Mouse (Mus musculus): ENCODE data around the gene Slc17a1. TPM values are rescaled to one million over a fixed set of nuclear protein-coding genes. Genes with fewer than 3 reads are reported as not detected.
A peak's percentile ranks its signal among the peaks of the same experiment; 100 is the strongest.

The Slc17a1 gene
- not detected in 2 replicates for polyA plus RNA-seq (2012; rRNA removed)

DNA sequence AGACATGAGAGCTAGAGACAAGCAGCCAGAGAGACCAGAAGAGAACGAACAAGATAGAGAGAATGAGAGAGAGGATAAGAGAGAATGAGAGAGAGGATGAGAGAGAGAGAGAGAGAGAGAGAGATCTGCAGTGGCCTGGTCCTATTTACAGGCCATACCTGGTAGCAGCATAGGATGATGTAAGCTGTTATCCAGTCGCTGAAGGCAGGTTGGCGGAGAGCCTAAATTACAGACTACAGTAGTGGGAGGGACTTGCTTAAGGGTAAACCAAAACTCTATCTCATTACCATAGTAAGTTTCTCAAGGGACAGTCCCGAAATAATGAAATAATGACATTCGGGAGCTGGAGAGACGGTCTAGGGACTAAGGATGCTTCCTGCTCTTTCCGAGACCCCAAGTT, at the start of gene Slc17a1:
Gene Slc17a1, plus strand, starts transcription at position 346 of the 400 bp plus-strand sequence.
- 84% methylated on average over 7 of the region's 7 CpGs for WGBS
- TF ChIP-seq CTCF (IDR thresholded peaks at IDR 0.05; ENCODE audit: insufficient read depth, low read length) = no peak
- TF ChIP-seq POLR2A (IDR thresholded peaks at IDR 0.05; ENCODE audit: borderline replicate concordance, extremely low read depth, low read depth, low read length) = no peak
- Histone ChIP-seq H3K4me1 (ENCODE audit: control insufficient read depth, insufficient read depth, low read length) (no peaks in the 10 kb centered on the region), H3K4me3 (replicated peaks; ENCODE audit: extremely low read depth, low read depth, low read length) (no peak within 1 kb of the TSS)
- no peak for DNase-seq

GRCm38 (mm10) chr13:23820179-23820940, 47.2 kb upstream of the Slc17a1 start:
- TF ChIP-seq CTCF (IDR thresholded peaks at IDR 0.05; ENCODE audit: insufficient read depth, low read length) (no peak), POLR2A (IDR thresholded peaks at IDR 0.05; ENCODE audit: borderline replicate concordance, extremely low read depth, low read depth, low read length) (no peak)
- Histone ChIP-seq H3K4me3 (replicated peaks; ENCODE audit: extremely low read depth, low read depth, low read length) (no peak overlapping the region), H3K4me1 (ENCODE audit: control insufficient read depth, insufficient read depth, low read length) (no peaks in the 10 kb centered on the region)
- no peak for DNase-seq
- WGBS = 60% methylated on average over 4 of the region's 4 CpGs

DNA sequence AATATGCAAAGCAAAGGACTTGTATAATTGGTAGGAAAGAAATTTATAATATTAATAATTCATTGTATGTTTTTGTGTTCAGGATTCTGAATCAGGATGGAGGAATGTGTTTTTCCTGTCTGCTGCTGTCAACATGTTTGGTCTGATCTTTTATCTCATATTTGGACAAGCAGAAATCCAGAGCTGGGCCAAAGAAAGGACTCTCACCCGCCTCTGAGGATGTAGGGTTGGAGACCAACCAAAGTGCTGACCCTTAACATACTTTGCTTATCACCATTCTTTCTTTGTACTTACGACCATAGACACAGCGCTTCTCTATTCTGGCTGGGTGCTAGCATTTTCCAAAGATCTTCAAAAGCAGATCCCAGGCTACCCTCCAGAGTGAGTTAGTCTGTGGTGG, 45.3 kb upstream of the Slc17a1 start:
- TF ChIP-seq CTCF (IDR thresholded peaks at IDR 0.05; ENCODE audit: insufficient read depth, low read length) = no peak
- TF ChIP-seq POLR2A (IDR thresholded peaks at IDR 0.05; ENCODE audit: borderline replicate concordance, extremely low read depth, low read depth, low read length) = no peak
- 44% methylated on average over 3 of the region's 3 CpGs for WGBS
- no peak for DNase-seq
- no peak overlapping the region for H3K4me3 ChIP-seq (replicated peaks; ENCODE audit: extremely low read depth, low read depth, low read length)
- H3K4me1 ChIP-seq (ENCODE audit: control insufficient read depth, insufficient read depth, low read length) = no peaks in the 10 kb centered on the region

DNA sequence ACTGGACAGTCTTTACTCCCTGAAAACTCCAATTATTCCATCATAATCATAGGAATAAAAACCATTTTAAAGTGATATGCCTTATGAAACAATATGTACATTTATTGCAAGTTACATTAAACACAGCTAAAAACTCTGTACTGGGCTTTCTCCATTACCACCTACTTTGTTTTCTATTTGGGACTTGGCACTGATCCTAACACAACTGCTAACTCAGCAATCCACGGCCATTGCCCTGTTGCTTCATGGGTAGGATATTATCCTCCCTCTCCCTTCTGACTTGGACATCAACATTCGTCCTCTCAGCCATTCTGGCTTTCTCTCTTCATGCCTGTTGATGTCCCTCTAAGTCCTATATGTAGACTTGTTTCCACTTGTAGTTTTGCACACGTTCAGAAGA, 40.9 kb upstream of the Slc17a1 start:
- no peak overlapping the region for H3K4me3 ChIP-seq (replicated peaks; ENCODE audit: extremely low read depth, low read depth, low read length)
- H3K4me1 ChIP-seq (ENCODE audit: control insufficient read depth, insufficient read depth, low read length) = no peaks in the 10 kb centered on the region
- 47% methylated on average over 3 of the region's 3 CpGs for WGBS
- DNase-seq = no peak
- TF ChIP-seq POLR2A (IDR thresholded peaks at IDR 0.05; ENCODE audit: borderline replicate concordance, extremely low read depth, low read depth, low read length) (no peak), CTCF (IDR thresholded peaks at IDR 0.05; ENCODE audit: insufficient read depth, low read length) (no peak)

DNA sequence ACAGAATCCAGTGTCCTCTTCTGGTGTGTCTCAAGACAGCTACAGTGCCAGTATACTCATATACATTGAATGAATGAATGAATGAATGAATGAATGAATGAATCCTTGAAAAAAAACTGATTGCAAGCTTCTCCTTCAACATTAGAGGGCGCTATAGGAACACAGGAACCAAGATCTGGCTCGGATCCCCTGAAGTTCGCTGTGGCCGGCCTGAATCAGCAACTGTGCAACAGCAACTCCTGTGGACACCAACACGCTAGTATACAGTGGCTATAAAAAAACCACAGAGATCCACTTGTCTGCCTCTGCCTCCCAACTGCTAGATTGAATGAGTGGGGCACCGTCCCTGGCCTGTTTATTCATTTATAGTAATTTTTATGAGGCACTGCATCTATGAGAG, 34.5 kb upstream of the Slc17a1 start:
- no peak for DNase-seq
- 12% methylated on average over 6 of the region's 6 CpGs for WGBS
- H3K4me3 ChIP-seq (replicated peaks; ENCODE audit: extremely low read depth, low read depth, low read length) = no peak overlapping the region
- no peaks in the 10 kb centered on the region for H3K4me1 ChIP-seq (ENCODE audit: control insufficient read depth, insufficient read depth, low read length)
- TF ChIP-seq POLR2A (IDR thresholded peaks at IDR 0.05; ENCODE audit: borderline replicate concordance, extremely low read depth, low read depth, low read length) (no peak), CTCF (IDR thresholded peaks at IDR 0.05; ENCODE audit: insufficient read depth, low read length) (peak; percentile 60; the same call in 1 of the 2 replicates)

- H3K4me1 ChIP-seq (ENCODE audit: control insufficient read depth, insufficient read depth, low read length) = no peaks in the 10 kb centered on the region
- WGBS = 87% methylated on average over 5 of the region's 5 CpGs
- DNase-seq = no peak
- no peak overlapping the region for H3K4me3 ChIP-seq (replicated peaks; ENCODE audit: extremely low read depth, low read depth, low read length)
- TF ChIP-seq CTCF (IDR thresholded peaks at IDR 0.05; ENCODE audit: insufficient read depth, low read length) (no peak), POLR2A (IDR thresholded peaks at IDR 0.05; ENCODE audit: borderline replicate concordance, extremely low read depth, low read depth, low read length) (no peak)
Measured at GRCm38 (mm10) chr13:23834836-23835235, 32.7 kb upstream of the Slc17a1 start.

DNA sequence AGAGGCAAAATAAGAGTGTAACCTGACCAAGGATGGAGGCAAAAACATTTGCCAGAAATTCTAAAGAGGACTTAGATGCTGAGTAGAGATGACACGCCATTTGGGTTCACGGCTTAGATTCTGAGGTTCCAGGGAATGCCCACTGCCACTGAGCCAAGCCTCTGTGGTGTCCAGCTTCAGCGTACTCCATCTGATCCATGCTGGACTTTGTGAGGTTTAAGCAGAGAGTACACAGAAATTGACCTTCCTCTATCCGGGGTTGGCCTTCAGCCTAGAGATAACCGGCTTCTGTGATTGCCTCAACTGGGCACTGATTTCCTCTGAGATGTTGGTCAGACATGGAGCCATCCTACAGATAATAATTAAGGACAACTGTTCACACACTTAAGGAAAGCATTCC, 30.9 kb upstream of the Slc17a1 start:
- no peaks in the 10 kb centered on the region for H3K4me1 ChIP-seq (ENCODE audit: control insufficient read depth, insufficient read depth, low read length)
- TF ChIP-seq POLR2A (IDR thresholded peaks at IDR 0.05; ENCODE audit: borderline replicate concordance, extremely low read depth, low read depth, low read length) (no peak), CTCF (IDR thresholded peaks at IDR 0.05; ENCODE audit: insufficient read depth, low read length) (no peak)
- 91% methylated on average over 5 of the region's 5 CpGs for WGBS
- DNase-seq = no peak
- H3K4me3 ChIP-seq (replicated peaks; ENCODE audit: extremely low read depth, low read depth, low read length) = no peak overlapping the region

- no peak for DNase-seq
- WGBS = 59% methylated on average over 2 of the region's 2 CpGs
- Histone ChIP-seq H3K4me3 (replicated peaks; ENCODE audit: extremely low read depth, low read depth, low read length) (no peak within 1 kb of the TSS), H3K4me1 (ENCODE audit: control insufficient read depth, insufficient read depth, low read length) (no peaks in the 10 kb centered on the region)
- TF ChIP-seq POLR2A (IDR thresholded peaks at IDR 0.05; ENCODE audit: borderline replicate concordance, extremely low read depth, low read depth, low read length) = no peak
- no peak for TF ChIP-seq CTCF (IDR thresholded peaks at IDR 0.05; ENCODE audit: insufficient read depth, low read length)
Measured at GRCm38 (mm10) chr13:23839308-23839707, 28.2 kb upstream of the Slc17a1 start, which contains the start of gene Slc17a3. Gene Slc17a3 (plus strand): TSS chr13:23839434.

DNA sequence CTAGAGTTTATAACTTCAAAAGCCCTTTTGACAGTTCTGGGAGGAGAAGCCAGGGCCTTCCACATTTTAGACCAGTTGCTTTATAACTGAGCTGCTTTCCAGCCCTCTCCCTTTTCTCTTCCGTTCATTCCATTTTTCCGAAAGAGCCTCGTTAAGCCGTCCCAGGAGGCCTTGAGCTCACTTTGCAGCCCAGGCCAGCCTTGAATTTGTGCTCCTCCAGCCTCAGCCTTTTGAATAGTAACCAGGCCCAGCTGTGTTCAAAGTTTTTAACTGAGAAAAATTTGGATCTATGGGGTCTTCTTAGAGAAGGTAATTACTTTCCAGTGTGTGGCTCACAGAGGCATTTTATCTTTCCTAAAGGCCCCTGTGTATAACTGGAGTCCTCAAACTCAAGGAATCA, 21.7 kb upstream of the Slc17a1 start:
- Histone ChIP-seq H3K4me1 (ENCODE audit: control insufficient read depth, insufficient read depth, low read length) (no peaks in the 10 kb centered on the region), H3K4me3 (replicated peaks; ENCODE audit: extremely low read depth, low read depth, low read length) (no peak overlapping the region)
- no peak for DNase-seq
- no peak for TF ChIP-seq CTCF (IDR thresholded peaks at IDR 0.05; ENCODE audit: insufficient read depth, low read length)
- no peak for TF ChIP-seq POLR2A (IDR thresholded peaks at IDR 0.05; ENCODE audit: borderline replicate concordance, extremely low read depth, low read depth, low read length)
- 71% methylated on average over 4 of the region's 4 CpGs for WGBS

GRCm38 (mm10) chr13:23849299-23849698, 18.3 kb upstream of the Slc17a1 start:
- Histone ChIP-seq H3K4me3 (replicated peaks; ENCODE audit: extremely low read depth, low read depth, low read length) (no peak overlapping the region), H3K4me1 (ENCODE audit: control insufficient read depth, insufficient read depth, low read length) (no peaks in the 10 kb centered on the region)
- no peak for TF ChIP-seq POLR2A (IDR thresholded peaks at IDR 0.05; ENCODE audit: borderline replicate concordance, extremely low read depth, low read depth, low read length)
- TF ChIP-seq CTCF (IDR thresholded peaks at IDR 0.05; ENCODE audit: insufficient read depth, low read length) = no peak
- WGBS = 61% methylated on average over 2 of the region's 2 CpGs
- DNase-seq = no peak
